Mouse (Mus musculus) frontal cortex, postnatal 14 days (tissue): ENCODE data around the gene BC024063.
"Not testable (repeated sequence)": the region's sequence is repeated elsewhere in the genome, so short reads cannot be mapped to it uniquely, and the experiment has no call there.

Source experiments
- DNase-seq, 2 experiments: peaks; one replicate each; pipeline ENCODE4 v3.0.0; 2022; ENCODE audit warnings: low spot score in 2 of 2

BC024063 gene

GRCm38 (mm10) chr10:82082728-82083621 lies at the start of gene BC024063:
Gene BC024063, plus strand, starts transcription at chr10:82083353.
- DNase-seq = peak; percentile 66 to 80

GRCm38 (mm10) chr10:82042191-82042590 lies 41.0 kb upstream of the BC024063 start:
- DNase-seq = no peak

GRCm38 (mm10) chr10:82046603-82047002 lies 36.5 kb upstream of the BC024063 start:
- DNase-seq = no peak

- peak; percentile 88 to 89 for DNase-seq
Observed at GRCm38 (mm10) chr10:82047597-82048459, 35.3 kb upstream of the BC024063 start, which contains the start of gene Zfp873. Gene Zfp873, plus strand, starts transcription at chr10:82048123.

GRCm38 (mm10) chr10:82048460-82048804 lies 34.7 kb upstream of the BC024063 start:
- DNase-seq = not testable (repeated sequence)

GRCm38 (mm10) chr10:82083622-82083971 lies 444 bp downstream of the BC024063 start:
- DNase-seq = not testable (repeated sequence)

- no peak for DNase-seq
Observed at GRCm38 (mm10) chr10:82117206-82117605, 34.1 kb downstream of the BC024063 start.

GRCm38 (mm10) chr10:82127850-82128401 lies 44.8 kb downstream of the BC024063 start, which contains the start of gene AU041133:
Gene AU041133, plus strand, starts transcription at chr10:82128013.
- DNase-seq = peak; percentile 87 to 89

GRCm38 (mm10) chr10:82145282-82145681 lies 62.1 kb downstream of the BC024063 start:
- DNase-seq = no peak

- no peak for DNase-seq
Observed at GRCm38 (mm10) chr10:82147571-82147970, 64.4 kb downstream of the BC024063 start.
